Mouse (Mus musculus): ENCODE results near the gene Lgals7. TPM values are rescaled to one million over a fixed set of nuclear protein-coding genes. Genes with fewer than 3 reads are reported as not detected.

Gene Lgals7
- polyA plus RNA-seq, 1 experiment from 2014 or later, result 3.5 TPM

GRCm38 (mm10) chr7:28903778-28904177 lies 40.1 kb downstream of the Lgals7 start:
- no peaks in the 10 kb centered on the region for H3K9me3 ChIP-seq (replicated peaks)
- no peaks in the 10 kb centered on the region for H3K27me3 ChIP-seq
- H3K4me2 ChIP-seq (replicated peaks), result no peak overlapping the region
- no peaks in the 10 kb centered on the region for H3K4me1 ChIP-seq
- WGBS, result 94% methylated on average over 10 of the region's 10 CpGs
- H3K9ac ChIP-seq, result no peak overlapping the region
- H3K36me3 ChIP-seq, result peaks cover 100% of the 10 kb centered on the region
- no peak overlapping the region for H3K27ac ChIP-seq
- no peak for ATAC-seq (ENCODE audit: low FRiP score)
- H3K4me3 ChIP-seq, result no peak overlapping the region

GRCm38 (mm10) chr7:28907195-28907594 lies 43.5 kb downstream of the Lgals7 start:
- H3K9me3 ChIP-seq (replicated peaks), result no peaks in the 10 kb centered on the region
- ATAC-seq (ENCODE audit: low FRiP score), result no peak
- H3K27me3 ChIP-seq, result no peaks in the 10 kb centered on the region
- H3K36me3 ChIP-seq, result peaks cover 96% of the 10 kb centered on the region
- H3K4me3 ChIP-seq, result no peak overlapping the region
- no peaks in the 10 kb centered on the region for H3K4me1 ChIP-seq
- no peak overlapping the region for H3K27ac ChIP-seq
- 97% methylated on average over 5 of the region's 5 CpGs for WGBS
- no peak overlapping the region for H3K9ac ChIP-seq
- no peak overlapping the region for H3K4me2 ChIP-seq (replicated peaks)

- Histone ChIP-seq H3K9ac (no peak overlapping the region), H3K27me3 (no peaks in the 10 kb centered on the region), H3K36me3 (peaks cover 95% of the 10 kb centered on the region), H3K4me2 (replicated peaks) (no peak overlapping the region), H3K9me3 (replicated peaks) (no peaks in the 10 kb centered on the region), H3K27ac (no peak overlapping the region), H3K4me3 (no peak overlapping the region), H3K4me1 (no peaks in the 10 kb centered on the region)
- no peak for ATAC-seq (ENCODE audit: low FRiP score)
- WGBS, result 75% methylated on average over 4 of the region's 4 CpGs
Measured at GRCm38 (mm10) chr7:28911632-28912031, 48.0 kb downstream of the Lgals7 start.

DNA sequence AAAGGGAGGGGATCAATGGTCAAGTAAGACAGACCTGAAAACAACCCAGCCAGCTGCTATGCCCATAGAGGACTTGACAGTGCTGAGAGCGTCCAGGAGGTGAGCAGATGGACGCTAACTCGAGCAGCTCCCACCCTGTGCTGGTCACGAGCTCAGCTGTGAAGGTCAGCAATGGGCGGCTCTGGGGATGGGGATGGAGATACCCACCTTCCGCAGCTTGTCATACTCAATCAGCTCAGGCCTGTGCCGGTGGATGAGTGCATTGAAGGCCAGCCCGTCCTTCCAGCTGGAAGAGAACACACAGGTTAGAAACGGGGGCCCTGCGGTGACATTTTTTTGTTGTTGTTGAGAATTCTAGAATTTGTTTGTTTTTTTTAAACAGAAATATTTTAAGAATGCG lies 49.5 kb downstream of the Lgals7 start:
- H3K36me3 ChIP-seq, result peaks cover 95% of the 10 kb centered on the region
- H3K9ac ChIP-seq, result no peak overlapping the region
- H3K4me3 ChIP-seq, result no peak overlapping the region
- 77% methylated on average over 11 of the region's 11 CpGs for WGBS
- no peak for ATAC-seq (ENCODE audit: low FRiP score)
- no peaks in the 10 kb centered on the region for H3K9me3 ChIP-seq (replicated peaks)
- no peak overlapping the region for H3K4me2 ChIP-seq (replicated peaks)
- no peak overlapping the region for H3K27ac ChIP-seq
- 0 out of 2 replicates have a peak, but pooled peaks cover 1% of the 10 kb centered on the region for H3K4me1 ChIP-seq
- H3K27me3 ChIP-seq, result no peaks in the 10 kb centered on the region

Other genes starting within 250 kb of the Lgals7 start
- gene Acp7, start 232.5 kb upstream of the Lgals7 start, polyA plus RNA-seq (2016; fragmentation: Nextera tagmentation; extraction: Ambion mirVana), result 0.12 TPM in 1 of 2 replicates, not detected in the other
- 7.0 and 8.9 TPM in 2 replicates for gene Fbxo27, start 171.0 kb upstream of the Lgals7 start, polyA plus RNA-seq (2016; fragmentation: Nextera tagmentation; extraction: Ambion mirVana)
- gene Fbxo17, start 147.0 kb upstream of the Lgals7 start, polyA plus RNA-seq (2016; fragmentation: Nextera tagmentation; extraction: Ambion mirVana), result 8.5 and 11.1 TPM in 2 replicates
- gene Mrps12, start 122.0 kb upstream of the Lgals7 start, polyA plus RNA-seq (2016; fragmentation: Nextera tagmentation; extraction: Ambion mirVana), result 107 and 116 TPM in 2 replicates
- 25.7 and 28.0 TPM in 2 replicates for gene Sars2, start 121.9 kb upstream of the Lgals7 start, polyA plus RNA-seq (2016; fragmentation: Nextera tagmentation; extraction: Ambion mirVana)
- gene Ccer2, start 107.7 kb upstream of the Lgals7 start, polyA plus RNA-seq (2016; fragmentation: Nextera tagmentation; extraction: Ambion mirVana), result 3.2 and 4.0 TPM in 2 replicates
- 90.1 and 90.4 TPM in 2 replicates for gene Sirt2, start 97.1 kb upstream of the Lgals7 start, polyA plus RNA-seq (2016; fragmentation: Nextera tagmentation; extraction: Ambion mirVana)
- 39.8 and 43.0 TPM in 2 replicates for gene Nfkbib, start 96.3 kb upstream of the Lgals7 start, polyA plus RNA-seq (2016; fragmentation: Nextera tagmentation; extraction: Ambion mirVana)
- gene Rinl, start 74.9 kb upstream of the Lgals7 start, polyA plus RNA-seq (2016; fragmentation: Nextera tagmentation; extraction: Ambion mirVana), result 2.2 and 2.7 TPM in 2 replicates
- gene Hnrnpl, start 55.3 kb upstream of the Lgals7 start, polyA plus RNA-seq (2016; fragmentation: Nextera tagmentation; extraction: Ambion mirVana), result 297 and 345 TPM in 2 replicates
- gene Ech1, start 38.6 kb upstream of the Lgals7 start, polyA plus RNA-seq (2016; fragmentation: Nextera tagmentation; extraction: Ambion mirVana), result 84.7 and 87.8 TPM in 2 replicates
- gene Lgals4, start 30.0 kb upstream of the Lgals7 start, polyA plus RNA-seq (2016; fragmentation: Nextera tagmentation; extraction: Ambion mirVana), result 5.0 and 5.1 TPM in 2 replicates
- gene Capn12, start 17.6 kb downstream of the Lgals7 start, polyA plus RNA-seq (2016; fragmentation: Nextera tagmentation; extraction: Ambion mirVana), result 0.34 and 0.78 TPM in 2 replicates
- gene Actn4, start 98.5 kb downstream of the Lgals7 start, polyA plus RNA-seq (2016; fragmentation: Nextera tagmentation; extraction: Ambion mirVana), result 194 and 200 TPM in 2 replicates
- 298 and 331 TPM in 2 replicates for gene Eif3k, start 118.0 kb downstream of the Lgals7 start, polyA plus RNA-seq (2016; fragmentation: Nextera tagmentation; extraction: Ambion mirVana)
- gene Map4k1, start 118.2 kb downstream of the Lgals7 start, polyA plus RNA-seq (2016; fragmentation: Nextera tagmentation; extraction: Ambion mirVana), result 4.9 and 5.4 TPM in 2 replicates